Mouse (Mus musculus) embryo, embryonic 10.5 days (tissue): ENCODE results near the gene Wnt6.

Experiments used
- DNase-seq: peaks from one replicate; pipeline ENCODE4 v3.0.0-alpha.2; 2015; ENCODE audit warnings: low spot score

Gene Wnt6

GRCm38 (mm10) chr1:74775816-74776215 lies 4.1 kb downstream of the Wnt6 start:
- DNase-seq, result no peak

GRCm38 (mm10) chr1:74778934-74779486 lies 7.3 kb downstream of the Wnt6 start:
- DNase-seq, result no peak

GRCm38 (mm10) chr1:74782045-74782444 lies 10.4 kb downstream of the Wnt6 start:
- DNase-seq, result no peak

- no peak for DNase-seq
Observed at GRCm38 (mm10) chr1:74783554-74783953, 11.9 kb downstream of the Wnt6 start.

GRCm38 (mm10) chr1:74784041-74784759 lies 12.5 kb downstream of the Wnt6 start:
- DNase-seq, result peak; percentile 81

- peak; percentile 95 for DNase-seq
Observed at GRCm38 (mm10) chr1:74787846-74788245, 16.2 kb downstream of the Wnt6 start.

GRCm38 (mm10) chr1:74788603-74789176 lies 17.0 kb downstream of the Wnt6 start:
- no peak for DNase-seq

GRCm38 (mm10) chr1:74790095-74790494 lies 18.4 kb downstream of the Wnt6 start:
- no peak for DNase-seq

GRCm38 (mm10) chr1:74791249-74791648 lies 19.6 kb downstream of the Wnt6 start, which contains the start of gene Wnt10a:
Gene Wnt10a, plus strand, starts transcription at chr1:74791516.
- no peak for DNase-seq

- DNase-seq, result no peak
Observed at GRCm38 (mm10) chr1:74792831-74793660, 21.4 kb downstream of the Wnt6 start.

GRCm38 (mm10) chr1:74794487-74795144 lies 22.9 kb downstream of the Wnt6 start:
- DNase-seq, result no peak

- DNase-seq, result no peak
Observed at GRCm38 (mm10) chr1:74795145-74795529, 23.4 kb downstream of the Wnt6 start.

GRCm38 (mm10) chr1:74797459-74797858 lies 25.8 kb downstream of the Wnt6 start:
- DNase-seq, result peak; percentile 83

GRCm38 (mm10) chr1:74800424-74800888 lies 28.8 kb downstream of the Wnt6 start:
- no peak for DNase-seq

- DNase-seq, result no peak
Observed at GRCm38 (mm10) chr1:74801631-74802140, 30.0 kb downstream of the Wnt6 start.

GRCm38 (mm10) chr1:74802795-74803656 lies 31.3 kb downstream of the Wnt6 start:
- peak; percentile 76 for DNase-seq

GRCm38 (mm10) chr1:74804211-74804870 lies 32.6 kb downstream of the Wnt6 start:
- DNase-seq, result no peak

GRCm38 (mm10) chr1:74805340-74805835 lies 33.7 kb downstream of the Wnt6 start:
- no peak for DNase-seq

GRCm38 (mm10) chr1:74805843-74806242 lies 34.2 kb downstream of the Wnt6 start:
- DNase-seq, result no peak
